Mouse (Mus musculus): Measurements from ENCODE around the gene Vps13a.
A peak's percentile ranks its signal among the peaks of the same experiment; 100 is the strongest.
"Not testable (repeated sequence)": the region's sequence is repeated elsewhere in the genome, so short reads cannot be mapped to it uniquely, and the experiment has no call there.

Gene Vps13a

GRCm38 (mm10) chr19:16779281-16779680 lies 1.5 kb downstream of the Vps13a start:
- H3K36me3 ChIP-seq (ENCODE audit: insufficient read depth, low read length), result no peaks in the 10 kb centered on the region
- TF ChIP-seq NANOG (IDR thresholded peaks at IDR 0.05; ENCODE audit: borderline replicate concordance, low read length) (no peak), POU5F1 (IDR thresholded peaks at IDR 0.05; ENCODE audit: borderline replicate concordance, low read length) (no peak), CTCF (conservative IDR thresholded peaks at IDR 0.05; ENCODE audit: low read length) (no peak)
- H3K4me3 ChIP-seq (replicated peaks; ENCODE audit: low read length), result 0 out of 2 replicates have a peak overlapping the region, but pooled peaks have one; percentile 91
- peaks cover 16% of the 10 kb centered on the region for H3K4me1 ChIP-seq (replicated peaks; ENCODE audit: low read depth, low read length)
- no peaks in the 10 kb centered on the region for H3K9me3 ChIP-seq (ENCODE audit: low read length)
- H3K27me3 ChIP-seq (ENCODE audit: insufficient read depth, low read length), result peaks cover 21% of the 10 kb centered on the region

DNA sequence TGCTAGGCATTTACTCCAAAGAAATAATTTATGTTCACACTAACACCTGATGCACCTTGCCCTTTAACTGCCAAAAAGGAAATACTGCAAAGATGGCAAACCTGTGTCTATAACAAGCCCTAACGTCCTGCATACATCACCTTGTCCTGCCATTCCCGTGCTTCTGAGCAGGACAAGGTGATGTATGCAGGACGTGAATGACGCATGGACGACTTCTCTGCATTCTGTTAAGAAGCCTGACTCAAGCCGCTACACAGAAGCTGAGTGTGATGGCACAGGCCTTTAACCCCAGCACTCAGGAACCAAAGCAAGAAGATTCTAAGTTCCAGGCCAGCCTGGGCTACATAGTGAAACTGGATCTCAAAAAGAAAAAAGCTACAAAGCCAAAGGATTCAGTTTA lies 2.2 kb downstream of the Vps13a start:
- H3K4me3 ChIP-seq (replicated peaks; ENCODE audit: low read length), result no peak overlapping the region

DNA sequence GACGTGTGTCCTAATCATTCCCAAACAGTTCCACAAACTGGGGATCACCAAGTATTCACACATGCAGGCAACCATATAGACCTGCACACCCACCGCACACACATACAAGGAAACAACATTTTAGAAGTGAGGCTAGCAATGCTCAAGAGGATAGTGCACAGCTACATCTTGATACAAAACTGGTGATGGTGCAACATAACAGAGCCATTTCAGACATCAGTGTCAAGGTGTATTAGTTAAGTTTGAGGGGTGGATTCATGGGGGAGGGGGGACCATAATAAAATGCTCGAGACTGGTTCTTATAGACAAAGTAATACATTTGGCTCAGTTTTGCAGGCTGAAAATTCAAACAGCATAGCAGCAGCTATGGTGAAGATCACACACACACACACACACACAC lies 2.8 kb downstream of the Vps13a start:
- peaks cover 19% of the 10 kb centered on the region for H3K27me3 ChIP-seq (ENCODE audit: insufficient read depth, low read length)
- H3K36me3 ChIP-seq (ENCODE audit: insufficient read depth, low read length), result no peaks in the 10 kb centered on the region
- TF ChIP-seq POU5F1 (IDR thresholded peaks at IDR 0.05; ENCODE audit: borderline replicate concordance, low read length) (no peak), NANOG (IDR thresholded peaks at IDR 0.05; ENCODE audit: borderline replicate concordance, low read length) (no peak), CTCF (conservative IDR thresholded peaks at IDR 0.05; ENCODE audit: low read length) (no peak)
- no peaks in the 10 kb centered on the region for H3K9me3 ChIP-seq (ENCODE audit: low read length)
- H3K4me3 ChIP-seq (replicated peaks; ENCODE audit: low read length), result no peak overlapping the region
- H3K4me1 ChIP-seq (replicated peaks; ENCODE audit: low read depth, low read length), result peaks cover 22% of the 10 kb centered on the region

More for the DNA sequence above, 2.2 kb downstream of the Vps13a start:
- H3K4me1 ChIP-seq (replicated peaks; ENCODE audit: low read depth, low read length), result peaks cover 22% of the 10 kb centered on the region
- TF ChIP-seq CTCF (conservative IDR thresholded peaks at IDR 0.05; ENCODE audit: low read length), result no peak
- no peak for TF ChIP-seq NANOG (IDR thresholded peaks at IDR 0.05; ENCODE audit: borderline replicate concordance, low read length)
- no peak for TF ChIP-seq POU5F1 (IDR thresholded peaks at IDR 0.05; ENCODE audit: borderline replicate concordance, low read length)
- peaks cover 20% of the 10 kb centered on the region for H3K27me3 ChIP-seq (ENCODE audit: insufficient read depth, low read length)
- H3K36me3 ChIP-seq (ENCODE audit: insufficient read depth, low read length), result no peaks in the 10 kb centered on the region
- H3K9me3 ChIP-seq (ENCODE audit: low read length), result no peaks in the 10 kb centered on the region

DNA sequence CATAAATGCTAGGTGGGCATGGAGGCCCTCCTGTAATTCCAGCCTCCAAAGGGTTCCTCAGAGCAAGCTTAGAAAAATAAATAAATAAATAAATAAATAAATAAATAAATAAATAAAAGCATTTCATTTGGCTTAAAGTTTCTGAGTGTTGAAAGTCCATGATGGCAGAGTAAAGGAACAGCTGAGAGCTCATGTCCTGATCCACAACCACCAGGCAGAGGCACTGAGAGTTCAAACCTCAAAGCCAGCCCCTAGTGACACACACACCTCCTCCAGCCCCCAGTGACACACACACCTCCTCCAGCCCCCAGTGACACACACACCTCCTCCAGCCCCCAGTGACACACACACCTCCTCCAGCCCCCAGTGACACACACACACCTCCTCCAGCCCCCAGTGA lies 3.3 kb downstream of the Vps13a start:
- H3K27me3 ChIP-seq (ENCODE audit: insufficient read depth, low read length), result peaks cover 14% of the 10 kb centered on the region
- H3K36me3 ChIP-seq (ENCODE audit: insufficient read depth, low read length); H3K9me3 ChIP-seq (ENCODE audit: low read length); H3K4me3 ChIP-seq (replicated peaks; ENCODE audit: low read length): not testable (repeated sequence)
- H3K4me1 ChIP-seq (replicated peaks; ENCODE audit: low read depth, low read length), result peaks cover 22% of the 10 kb centered on the region

- no peaks in the 10 kb centered on the region for H3K9me3 ChIP-seq (ENCODE audit: low read length)
Measured at GRCm38 (mm10) chr19:16773237-16774016, 7.3 kb downstream of the Vps13a start.

DNA sequence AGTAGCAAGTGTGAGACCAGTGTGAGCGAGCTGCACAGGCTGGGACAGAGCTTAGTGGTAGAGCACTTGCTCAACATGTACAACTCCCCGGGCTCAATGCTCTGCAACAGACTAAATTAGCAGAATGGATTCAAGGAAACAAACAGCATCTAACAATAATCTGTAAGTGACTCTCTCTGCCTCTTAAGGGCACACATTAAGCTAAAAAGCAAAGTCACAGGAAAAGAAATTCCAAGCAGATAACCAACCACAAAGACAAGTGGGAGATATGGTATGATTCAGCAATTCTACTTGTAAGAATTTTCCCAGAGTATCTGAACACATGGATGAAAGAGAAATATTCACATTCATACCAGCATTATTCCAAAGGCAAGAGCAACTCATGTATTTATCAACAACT lies 13.3 kb downstream of the Vps13a start:
- Histone ChIP-seq H3K4me3 (replicated peaks; ENCODE audit: low read length) (no peak overlapping the region), H3K4me1 (replicated peaks; ENCODE audit: low read depth, low read length) (peaks cover 4% of the 10 kb centered on the region), H3K36me3 (ENCODE audit: insufficient read depth, low read length) (no peaks in the 10 kb centered on the region), H3K9me3 (ENCODE audit: low read length) (no peaks in the 10 kb centered on the region), H3K27me3 (ENCODE audit: insufficient read depth, low read length) (no peaks in the 10 kb centered on the region)
- TF ChIP-seq POU5F1 (IDR thresholded peaks at IDR 0.05; ENCODE audit: borderline replicate concordance, low read length) (no peak), NANOG (IDR thresholded peaks at IDR 0.05; ENCODE audit: borderline replicate concordance, low read length) (no peak), CTCF (conservative IDR thresholded peaks at IDR 0.05; ENCODE audit: low read length) (no peak)

More at GRCm38 (mm10) chr19:16773237-16774016, 7.3 kb downstream of the Vps13a start:
- Histone ChIP-seq H3K4me3 (replicated peaks; ENCODE audit: low read length) (no peak overlapping the region), H3K36me3 (ENCODE audit: insufficient read depth, low read length) (no peaks in the 10 kb centered on the region), H3K4me1 (replicated peaks; ENCODE audit: low read depth, low read length) (peaks cover 7% of the 10 kb centered on the region), H3K27me3 (ENCODE audit: insufficient read depth, low read length) (no peaks in the 10 kb centered on the region)
- TF ChIP-seq CTCF (conservative IDR thresholded peaks at IDR 0.05; ENCODE audit: low read length) (no peak), NANOG (IDR thresholded peaks at IDR 0.05; ENCODE audit: borderline replicate concordance, low read length) (no peak), POU5F1 (IDR thresholded peaks at IDR 0.05; ENCODE audit: borderline replicate concordance, low read length) (no peak)

- not testable (repeated sequence) for H3K9me3 ChIP-seq (ENCODE audit: low read length); H3K36me3 ChIP-seq (ENCODE audit: insufficient read depth, low read length); H3K27me3 ChIP-seq (ENCODE audit: insufficient read depth, low read length); H3K4me3 ChIP-seq (replicated peaks; ENCODE audit: low read length)
- H3K4me1 ChIP-seq (replicated peaks; ENCODE audit: low read depth, low read length), result peaks cover 13% of the 10 kb centered on the region
Measured at GRCm38 (mm10) chr19:16757439-16757838, 23.3 kb downstream of the Vps13a start.

- peaks cover 7% of the 10 kb centered on the region; the same call in 1 of the 2 replicates for H3K36me3 ChIP-seq (ENCODE audit: insufficient read depth, low read length)
- H3K27me3 ChIP-seq (ENCODE audit: insufficient read depth, low read length), result no peaks in the 10 kb centered on the region
- H3K9me3 ChIP-seq (ENCODE audit: low read length), result no peaks in the 10 kb centered on the region
- no peak overlapping the region for H3K4me3 ChIP-seq (replicated peaks; ENCODE audit: low read length)
- peaks cover 13% of the 10 kb centered on the region for H3K4me1 ChIP-seq (replicated peaks; ENCODE audit: low read depth, low read length)
- TF ChIP-seq POU5F1 (IDR thresholded peaks at IDR 0.05; ENCODE audit: borderline replicate concordance, low read length) (no peak), CTCF (conservative IDR thresholded peaks at IDR 0.05; ENCODE audit: low read length) (no peak), NANOG (IDR thresholded peaks at IDR 0.05; ENCODE audit: borderline replicate concordance, low read length) (no peak)
Measured at GRCm38 (mm10) chr19:16755854-16756253, 24.9 kb downstream of the Vps13a start.

- Histone ChIP-seq H3K36me3 (ENCODE audit: insufficient read depth, low read length) (peaks cover 7% of the 10 kb centered on the region; the same call in 1 of the 2 replicates), H3K27me3 (ENCODE audit: insufficient read depth, low read length) (no peaks in the 10 kb centered on the region), H3K9me3 (ENCODE audit: low read length) (no peaks in the 10 kb centered on the region), H3K4me1 (replicated peaks; ENCODE audit: low read depth, low read length) (peaks cover 13% of the 10 kb centered on the region), H3K4me3 (replicated peaks; ENCODE audit: low read length) (no peak overlapping the region)
- no peak for TF ChIP-seq NANOG (IDR thresholded peaks at IDR 0.05; ENCODE audit: borderline replicate concordance, low read length)
Measured at GRCm38 (mm10) chr19:16755226-16755625, 25.5 kb downstream of the Vps13a start.
